Mouse (Mus musculus) cerebellum, postnatal 36 days (tissue): Measurements from ENCODE around the gene Rgs12.

Source experiments
- DNase-seq, 2 experiments: peaks; one replicate each; pipeline ENCODE4 v3.0.0; 2021 to 2022; ENCODE audit warnings: mixed read lengths in 2 of 2

Rgs12 gene

GRCm38 (mm10) chr5:34981734-34982133, 32.5 kb downstream of the Rgs12 start:
- DNase-seq: no peak

- no peak for DNase-seq
Measured at GRCm38 (mm10) chr5:34984933-34985332, 35.7 kb downstream of the Rgs12 start.

GRCm38 (mm10) chr5:34985867-34986266, 36.6 kb downstream of the Rgs12 start:
- peak; percentile 80 for DNase-seq

- DNase-seq: no peak
Measured at GRCm38 (mm10) chr5:34987396-34987795, 38.2 kb downstream of the Rgs12 start.

GRCm38 (mm10) chr5:34988690-34989089, 39.4 kb downstream of the Rgs12 start:
- DNase-seq: no peak

- no peak for DNase-seq
Measured at GRCm38 (mm10) chr5:34989321-34989772, 40.1 kb downstream of the Rgs12 start.

- no peak for DNase-seq
Measured at GRCm38 (mm10) chr5:34998754-34999153, 49.5 kb downstream of the Rgs12 start.

- DNase-seq: no peak
Measured at GRCm38 (mm10) chr5:34999281-34999680, 50.0 kb downstream of the Rgs12 start.

- no peak for DNase-seq
Measured at GRCm38 (mm10) chr5:35000323-35000722, 51.1 kb downstream of the Rgs12 start.

GRCm38 (mm10) chr5:35001144-35001543, 51.9 kb downstream of the Rgs12 start:
- DNase-seq: no peak

- no peak for DNase-seq
Measured at GRCm38 (mm10) chr5:35003611-35004162, 54.4 kb downstream of the Rgs12 start.

- DNase-seq: no peak
Measured at GRCm38 (mm10) chr5:35004769-35005168, 55.5 kb downstream of the Rgs12 start.

- DNase-seq: no peak
Measured at GRCm38 (mm10) chr5:35005659-35006058, 56.4 kb downstream of the Rgs12 start.

GRCm38 (mm10) chr5:35006599-35006998, 57.4 kb downstream of the Rgs12 start:
- DNase-seq: no peak

- DNase-seq: no peak
Measured at GRCm38 (mm10) chr5:35009163-35009562, 59.9 kb downstream of the Rgs12 start.

GRCm38 (mm10) chr5:35010656-35011055, 61.4 kb downstream of the Rgs12 start:
- no peak for DNase-seq

- DNase-seq: no peak
Measured at GRCm38 (mm10) chr5:35011156-35011923, 62.1 kb downstream of the Rgs12 start.

- no peak for DNase-seq
Measured at GRCm38 (mm10) chr5:35014036-35014435, 64.8 kb downstream of the Rgs12 start.

- no peak for DNase-seq
Measured at GRCm38 (mm10) chr5:35019673-35020300, 70.5 kb downstream of the Rgs12 start.

GRCm38 (mm10) chr5:35020410-35021241, 71.4 kb downstream of the Rgs12 start:
- DNase-seq: no peak

- peak; percentile 30 to 45 for DNase-seq
Measured at GRCm38 (mm10) chr5:35024975-35025374, 75.7 kb downstream of the Rgs12 start.

- DNase-seq: no peak
Measured at GRCm38 (mm10) chr5:35029303-35029702, 80.1 kb downstream of the Rgs12 start.

GRCm38 (mm10) chr5:35029755-35030154, 80.5 kb downstream of the Rgs12 start:
- no peak for DNase-seq
